Mouse (Mus musculus) CD4-positive, CD25-positive, alpha-beta regulatory T cell, adult 4 months (primary cell): ENCODE measurements around the gene Evl. TPM values are rescaled to one million over a fixed set of nuclear protein-coding genes. Genes with fewer than 3 reads are reported as not detected.

ENCODE experiments used
- ATAC-seq: one replicate; pipeline ENCODE4 v1.8.0; 2017
- polyA plus RNA-seq, 2 experiments: library from polyadenylated mRNA; unstranded; fragments of 100-300 nt; shearing (Covaris generic); gene quantifications; one replicate each; pipeline ENCODE4 v1.2.1; 2017

Evl gene
- polyA plus RNA-seq, 2 experiments from 2014 or later = 313 to 337 TPM

DNA sequence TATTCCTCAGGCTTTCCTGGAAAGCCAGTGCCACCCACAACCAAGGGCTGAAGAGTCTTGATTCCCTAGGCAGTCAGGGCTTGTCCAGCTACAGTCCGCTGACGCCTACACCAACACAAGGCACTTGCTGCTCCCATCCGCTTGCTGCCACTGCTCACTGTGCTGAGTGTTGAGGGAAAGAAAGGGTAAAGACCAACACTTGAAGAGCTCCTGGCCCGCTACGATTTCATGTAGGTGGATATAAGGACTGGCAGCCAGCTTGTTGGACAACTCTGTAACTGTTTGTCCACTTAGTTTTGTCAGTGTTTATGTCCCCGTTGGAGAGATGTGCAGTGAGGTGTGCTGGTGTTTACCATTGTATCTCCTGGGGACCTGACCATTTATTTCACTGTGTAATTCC, 38.3 kb downstream of the Evl start:
- no peak for ATAC-seq

DNA sequence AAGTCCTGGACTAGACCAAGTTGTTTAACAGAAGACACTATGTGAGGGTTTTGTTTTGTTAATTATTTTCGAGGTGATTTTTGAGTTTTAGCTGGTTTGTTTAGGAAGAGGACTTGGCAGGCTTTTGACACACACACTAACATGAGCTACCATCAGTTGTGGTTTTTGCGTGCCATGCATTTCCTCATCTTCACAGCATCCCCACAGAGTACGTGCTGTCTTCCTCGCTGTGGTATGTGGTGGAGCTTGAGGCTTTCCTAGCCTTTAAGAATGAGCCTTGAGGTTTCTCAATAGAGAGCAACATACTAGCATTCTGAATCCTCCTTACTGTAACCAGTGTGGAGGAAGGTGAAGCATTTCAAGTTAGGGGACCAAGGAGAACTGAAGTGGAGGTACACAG, 46.3 kb downstream of the Evl start:
- ATAC-seq = no peak

DNA sequence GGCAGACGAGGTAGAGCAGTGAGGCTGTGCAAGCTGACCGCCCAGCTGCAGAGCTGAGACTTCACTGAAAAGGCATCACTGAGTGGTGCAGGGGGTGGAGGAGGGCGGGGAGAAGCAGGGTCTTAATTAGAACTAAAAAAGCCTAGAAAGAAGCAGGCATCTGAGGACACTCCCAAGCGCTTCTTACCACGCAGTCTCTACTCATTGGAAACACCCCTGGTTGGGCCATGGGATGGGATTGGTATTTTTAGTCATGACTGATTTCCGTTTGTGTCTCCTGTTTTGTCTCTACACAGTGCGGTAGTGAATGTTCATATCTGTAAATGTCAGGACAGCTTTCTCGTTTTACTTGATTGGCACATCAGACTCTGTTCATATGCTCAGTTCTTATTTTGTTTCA, 46.8 kb downstream of the Evl start:
- ATAC-seq = no peak

DNA sequence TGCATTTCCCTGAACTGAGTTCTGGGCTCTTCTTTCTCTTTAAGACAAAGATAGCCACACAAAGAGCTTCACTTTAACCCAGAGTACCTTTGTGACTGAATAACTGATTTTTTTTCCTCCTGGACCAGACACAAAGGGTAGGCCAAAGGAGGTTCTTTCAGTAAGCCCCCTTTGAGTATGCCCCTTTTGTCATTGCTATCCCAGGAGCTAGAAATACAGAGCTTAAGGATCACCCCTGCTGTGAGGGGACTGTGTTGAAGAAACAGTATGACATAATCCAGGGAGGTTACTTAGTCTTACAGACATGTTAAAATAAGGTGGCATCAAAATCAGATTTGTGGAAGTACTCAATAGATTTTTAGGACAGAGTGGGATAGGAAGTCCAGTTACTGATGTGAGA, 50.0 kb downstream of the Evl start:
- no peak for ATAC-seq

DNA sequence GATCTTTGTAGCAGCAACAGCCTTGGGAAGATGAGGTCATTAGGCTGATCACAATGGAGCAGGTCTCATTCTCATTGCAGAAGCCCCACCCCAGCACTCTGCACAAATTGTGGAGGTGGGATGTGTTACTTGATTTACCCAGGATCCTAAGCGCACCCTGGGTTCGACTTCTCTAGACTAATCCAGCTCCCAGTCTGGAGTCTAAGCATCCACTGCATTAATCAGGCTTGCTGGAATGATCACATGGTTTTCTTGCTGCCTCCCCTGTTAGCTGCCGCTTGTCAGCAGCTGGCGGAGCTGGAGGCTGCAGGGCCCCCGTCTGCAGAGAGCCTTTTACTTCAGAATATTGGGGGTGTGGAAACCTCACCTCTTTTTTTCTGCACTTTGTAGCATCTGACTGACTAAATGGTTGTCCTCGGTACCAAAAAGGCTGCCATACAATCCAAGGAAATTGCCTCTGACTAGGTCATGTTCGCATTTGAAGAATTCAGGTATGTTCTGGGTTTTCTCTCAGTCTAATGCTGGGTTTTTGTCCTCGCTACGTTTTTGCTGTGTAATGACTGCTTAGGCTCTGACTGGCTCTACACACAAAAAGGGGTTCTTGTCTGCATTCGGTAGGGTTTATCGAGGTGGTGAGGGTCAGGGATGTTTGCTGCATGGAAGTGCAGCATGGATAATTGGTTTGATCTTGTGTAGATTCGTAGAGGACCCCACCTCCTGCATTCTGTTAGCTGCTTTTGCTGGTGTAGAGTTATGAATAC, 51.2 kb downstream of the Evl start:
- no peak for ATAC-seq

DNA sequence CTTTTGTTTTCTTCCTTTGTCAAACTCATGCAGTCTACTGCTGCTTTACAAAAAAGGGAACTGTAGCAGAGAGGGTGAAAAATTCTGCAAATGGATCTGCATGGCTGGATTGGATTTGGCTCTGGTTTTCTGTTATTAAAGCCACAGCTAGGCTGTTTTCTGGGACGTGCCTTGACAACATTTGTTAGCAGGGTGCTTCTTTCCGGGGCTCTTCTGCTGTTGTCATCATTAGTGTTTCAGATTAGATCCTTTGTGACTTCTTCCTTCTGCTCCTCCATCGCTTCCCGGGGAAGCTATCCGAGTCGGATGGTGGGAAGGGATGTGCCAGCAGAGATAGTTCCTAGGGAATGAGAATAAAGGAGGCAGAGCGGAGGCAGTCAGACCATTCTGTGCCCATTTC, 51.8 kb downstream of the Evl start:
- ATAC-seq = no peak

DNA sequence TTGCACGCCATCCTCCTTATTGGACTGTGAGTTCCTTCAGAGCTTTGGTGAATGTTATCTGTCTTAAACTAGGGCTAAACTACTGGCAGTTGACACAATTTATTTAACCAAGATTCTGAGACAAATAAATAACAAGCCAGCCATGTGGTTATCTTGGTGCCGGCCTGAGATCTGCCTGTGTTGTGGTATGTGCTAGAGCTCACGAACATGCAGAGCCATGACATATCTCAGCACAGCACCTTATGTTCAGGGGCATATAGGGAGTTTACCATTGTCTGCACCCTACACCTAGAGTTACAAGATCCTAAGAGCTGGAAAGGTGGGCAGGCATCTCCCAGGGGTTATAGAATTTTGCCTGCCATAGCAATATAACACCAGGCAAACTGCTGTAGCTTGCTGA, 54.9 kb downstream of the Evl start:
- ATAC-seq = no peak

DNA sequence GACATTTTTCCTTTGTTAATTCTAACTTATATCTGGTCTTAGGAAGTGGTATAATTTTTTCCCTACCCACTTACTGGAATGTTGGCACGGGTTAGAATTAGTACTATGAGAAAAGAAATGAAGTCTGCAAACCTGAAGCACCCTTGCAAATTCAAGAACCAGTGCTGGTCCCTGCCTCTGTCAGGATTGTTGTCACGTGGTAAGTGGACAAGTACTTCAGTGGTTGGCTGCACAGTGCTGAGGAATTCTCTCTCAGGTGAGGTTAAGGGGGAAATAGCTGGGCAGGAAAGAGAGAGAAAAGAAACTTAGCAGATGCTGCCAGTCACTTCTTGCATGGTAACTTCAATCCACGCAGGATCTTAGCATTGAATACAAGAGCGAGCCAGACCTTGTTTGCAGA, 55.7 kb downstream of the Evl start:
- ATAC-seq = no peak

DNA sequence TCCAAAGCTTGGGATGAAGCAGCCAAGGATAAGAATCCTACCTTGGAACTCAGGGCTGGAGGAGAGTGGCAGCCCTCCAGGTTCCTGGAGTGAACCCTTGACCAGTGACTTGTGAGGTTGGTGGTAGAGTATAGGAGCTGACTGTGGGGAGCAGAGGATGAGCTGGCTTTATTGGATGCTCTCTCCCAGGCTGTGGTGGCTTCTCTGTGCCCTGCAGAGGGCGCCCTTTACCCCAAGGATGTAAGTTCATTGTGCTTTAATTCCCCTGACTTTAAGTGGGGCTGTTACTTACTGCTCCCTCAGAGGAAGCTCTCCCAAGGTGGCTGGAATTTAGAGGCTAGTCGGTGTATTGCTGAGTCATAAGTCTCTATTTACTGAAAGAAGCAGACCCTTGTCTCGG, 58.6 kb downstream of the Evl start:
- peak; percentile 83 for ATAC-seq

DNA sequence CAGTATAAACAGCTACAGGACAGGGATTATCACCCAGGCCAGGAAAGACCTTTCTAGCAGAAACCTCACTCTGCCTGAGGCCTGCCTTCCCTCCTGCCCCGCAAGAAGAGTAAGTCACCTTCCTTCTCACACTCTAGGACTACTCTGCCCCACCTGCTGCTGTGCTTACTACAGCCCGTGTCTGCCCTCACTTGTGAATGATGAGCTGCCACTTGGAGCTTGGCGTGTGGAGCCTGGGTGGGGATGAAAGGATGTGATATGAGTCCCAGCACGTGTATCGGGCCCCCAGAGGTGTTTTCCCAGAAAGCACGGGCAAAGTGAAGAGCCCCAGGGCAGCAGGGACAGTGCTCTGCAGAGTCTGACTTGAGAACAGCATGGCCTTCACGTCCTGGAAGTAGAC, 63.0 kb downstream of the Evl start:
- ATAC-seq = no peak

DNA sequence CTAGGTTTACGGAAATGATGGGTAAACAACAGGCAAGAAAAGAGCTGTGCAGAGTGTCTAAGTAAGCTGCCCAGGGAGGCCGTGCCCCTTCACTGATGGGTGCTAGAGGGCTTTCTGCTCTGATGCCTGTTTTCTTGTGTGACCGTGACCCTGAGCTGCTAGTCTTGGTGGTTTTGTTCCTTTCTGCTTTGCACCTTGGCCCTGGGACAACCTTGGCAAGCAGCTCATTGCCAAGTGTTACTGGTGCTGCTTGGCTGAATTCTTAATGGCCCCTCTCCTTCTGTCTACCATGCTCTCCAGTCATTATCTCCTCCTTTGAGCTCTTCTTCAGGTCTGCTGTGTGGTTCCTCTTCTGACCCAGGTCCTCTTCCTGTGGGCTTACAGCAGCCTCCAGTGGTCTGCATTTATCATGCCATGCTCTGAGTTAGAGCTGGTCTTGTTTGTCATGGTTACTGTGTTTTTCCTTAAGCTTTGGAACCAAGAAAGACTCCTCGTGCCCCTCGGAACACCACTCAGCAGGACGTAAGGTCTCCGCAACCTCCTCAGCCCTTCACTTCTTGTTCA, 65.4 kb downstream of the Evl start:
- ATAC-seq = no peak

DNA sequence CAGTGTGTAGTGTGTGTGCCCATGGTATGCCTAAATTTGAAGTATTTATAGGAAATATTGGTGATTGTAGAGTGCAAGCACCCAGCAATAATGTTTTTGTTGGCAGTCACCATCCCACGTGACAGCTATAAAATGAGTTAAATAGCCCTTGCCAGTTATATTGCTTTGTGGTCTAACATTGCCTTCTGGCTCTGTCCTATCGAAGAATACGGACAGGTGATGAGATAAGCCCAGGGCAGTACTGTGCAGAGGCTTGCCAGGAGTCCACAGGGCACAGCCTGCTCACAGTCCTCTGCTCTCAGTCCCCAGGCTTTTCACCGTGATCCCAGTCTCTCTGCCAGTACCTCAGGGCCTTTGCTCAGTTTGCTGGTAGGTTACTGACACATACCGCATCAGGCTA, 67.9 kb downstream of the Evl start:
- ATAC-seq = no peak

DNA sequence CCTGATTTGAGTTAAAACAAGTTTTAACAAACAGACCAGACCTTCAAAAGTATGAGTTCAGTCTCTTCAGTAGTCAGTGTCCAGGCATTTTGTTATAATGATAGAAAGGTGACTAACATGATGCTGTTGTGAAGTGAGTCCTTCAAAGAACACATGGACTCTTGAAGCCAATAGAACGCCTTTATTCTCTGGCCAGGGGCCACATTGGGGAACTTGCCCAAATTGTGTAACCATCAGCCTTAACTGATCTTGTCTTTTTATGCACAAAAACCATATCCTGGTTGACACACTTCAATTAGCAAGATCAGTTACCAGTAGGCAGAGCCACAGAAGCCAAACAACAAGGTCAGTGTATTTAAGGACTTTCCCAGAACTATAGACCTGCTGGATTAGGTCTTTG, 75.0 kb downstream of the Evl start:
- ATAC-seq = no peak

DNA sequence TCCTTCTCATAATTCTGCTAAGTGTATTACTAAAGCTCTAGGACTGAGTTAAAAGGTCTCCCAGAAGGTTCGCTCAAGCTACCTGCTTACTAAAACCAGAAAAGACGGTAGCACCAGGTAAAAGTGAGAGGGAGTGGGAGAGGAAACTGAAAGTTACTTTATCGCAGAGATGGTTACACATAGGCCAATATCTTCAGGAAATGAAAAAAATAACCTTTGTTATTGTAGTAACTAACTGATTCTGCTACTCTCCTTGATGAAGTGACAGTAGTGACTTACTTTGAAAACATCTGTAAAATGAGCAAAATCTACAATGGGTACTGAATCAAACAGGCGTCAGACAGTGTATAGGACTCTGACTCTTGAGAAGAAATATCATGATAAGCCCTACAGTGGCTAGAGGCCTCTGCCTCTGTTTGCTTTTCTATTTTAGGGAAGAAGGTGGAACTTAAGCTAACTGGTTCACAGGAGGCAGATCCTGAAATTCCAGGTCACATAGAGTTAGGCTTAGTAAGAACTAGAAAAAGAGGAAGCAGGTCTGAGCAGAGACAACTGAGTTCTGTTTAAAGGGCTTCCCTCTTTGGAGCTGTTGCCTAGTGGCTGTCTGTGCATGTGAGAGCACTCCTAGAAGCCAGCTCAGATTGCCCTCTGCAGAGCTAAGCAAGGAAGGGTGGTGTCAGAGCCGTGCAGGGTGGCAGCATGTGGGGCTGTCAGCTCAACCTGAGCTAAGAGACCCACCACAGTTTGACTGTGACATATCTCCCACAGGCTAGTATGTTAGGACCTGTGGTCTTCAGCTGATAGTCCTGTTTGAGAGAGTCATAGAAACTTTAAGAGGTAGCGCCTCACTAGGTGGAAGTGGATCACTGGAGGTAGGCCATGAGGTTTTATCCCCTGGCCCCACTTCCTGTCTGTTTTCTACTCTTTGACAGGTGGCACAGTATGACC, 76.5 kb downstream of the Evl start:
- peak; percentile 59 for ATAC-seq

DNA sequence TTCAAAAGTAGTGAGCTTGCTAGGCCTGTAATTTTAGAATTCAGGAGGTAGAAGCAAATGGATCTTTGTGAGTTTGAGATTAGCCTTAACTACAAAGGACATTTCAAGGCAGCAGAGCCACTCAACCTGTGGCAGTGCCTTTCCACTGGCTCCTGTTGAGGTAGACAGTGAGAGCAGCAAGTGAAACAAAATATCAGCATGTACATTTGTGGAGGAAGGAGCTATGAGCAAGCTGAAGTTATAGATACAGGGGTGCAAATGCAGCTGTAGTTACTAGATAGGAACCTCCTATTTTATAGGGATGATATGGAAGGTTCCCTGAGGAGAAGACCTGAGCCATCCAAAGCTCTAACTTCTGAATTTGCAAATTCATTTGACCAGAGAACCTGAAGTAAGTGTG, 78.0 kb downstream of the Evl start:
- ATAC-seq = no peak

DNA sequence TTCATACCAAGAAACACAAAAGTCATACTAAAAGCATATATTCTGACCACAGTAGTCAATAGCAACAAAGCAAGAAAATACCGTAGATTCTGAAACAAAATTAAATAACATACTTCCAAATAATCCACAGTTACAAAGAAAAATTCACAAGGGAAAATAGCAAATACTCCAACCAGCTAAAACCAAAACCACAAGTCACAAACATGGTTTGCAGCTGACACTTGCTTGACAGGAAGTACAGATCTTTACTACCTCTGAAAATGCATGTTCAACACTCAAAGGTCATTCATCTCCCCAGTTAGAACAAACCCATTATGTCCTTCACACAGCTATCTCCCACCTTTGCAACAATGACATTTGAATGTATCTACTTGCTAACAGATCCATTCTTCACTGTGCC, 79.5 kb downstream of the Evl start:
- peak; percentile 28 for ATAC-seq

DNA sequence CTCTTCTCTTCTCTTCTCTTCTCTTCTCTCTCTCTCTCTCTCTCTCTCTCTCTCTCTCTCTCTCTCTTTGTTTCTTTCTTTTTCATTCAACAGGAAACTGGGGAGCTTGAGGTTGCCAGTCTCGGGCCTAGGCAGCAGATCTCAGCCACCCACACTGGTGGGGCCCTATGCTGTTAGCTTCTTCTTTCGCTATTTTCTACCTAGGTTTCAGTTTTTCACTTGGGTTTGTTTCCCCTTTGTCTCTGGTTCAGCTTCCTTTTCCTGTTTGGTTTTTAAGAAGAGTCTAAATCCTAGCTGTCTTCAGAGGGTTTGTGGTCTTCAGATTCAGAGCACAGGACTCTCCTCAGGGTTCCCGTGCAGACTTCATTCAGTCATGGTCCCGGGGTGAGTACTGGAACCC, 81.0 kb downstream of the Evl start:
- peak; percentile 62 for ATAC-seq

DNA sequence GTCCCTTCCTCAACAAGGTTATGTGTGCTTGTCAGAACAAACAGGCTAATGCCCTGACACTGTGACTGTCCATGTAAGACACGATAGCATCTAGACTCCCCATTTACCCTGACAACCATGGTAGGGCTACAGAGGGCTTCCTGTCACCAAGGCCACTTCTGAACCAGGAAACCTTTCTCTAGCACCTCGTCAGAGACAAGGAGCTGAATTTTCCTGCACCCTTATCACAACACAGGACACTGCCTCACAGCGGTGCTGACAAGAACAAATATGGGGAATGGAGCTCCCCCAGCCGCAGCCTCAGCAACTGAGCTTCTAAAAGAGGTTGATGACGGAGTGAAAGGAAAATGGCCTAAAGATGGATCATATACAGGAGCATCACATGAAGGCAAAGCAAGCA, 82.9 kb downstream of the Evl start:
- ATAC-seq = no peak

DNA sequence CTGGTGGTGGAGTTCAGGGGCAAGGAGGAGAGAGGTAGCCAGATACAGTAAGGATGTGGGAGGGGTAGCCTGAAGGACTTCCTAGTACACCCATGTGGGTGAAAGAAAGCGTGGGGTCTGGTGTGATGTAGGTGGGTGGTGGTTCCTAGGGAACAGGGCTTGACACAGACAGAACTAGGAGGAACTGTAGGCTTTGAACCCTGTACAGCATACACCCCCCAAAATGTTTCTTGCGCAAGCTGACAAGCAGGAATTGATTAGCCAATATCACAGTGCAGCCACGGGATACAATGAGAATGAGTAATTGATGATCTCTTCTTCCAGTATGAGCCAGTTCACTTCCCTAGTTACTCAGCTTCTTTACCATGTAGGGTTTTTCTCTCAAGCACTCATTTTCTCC, 84.6 kb downstream of the Evl start:
- ATAC-seq = no peak

DNA sequence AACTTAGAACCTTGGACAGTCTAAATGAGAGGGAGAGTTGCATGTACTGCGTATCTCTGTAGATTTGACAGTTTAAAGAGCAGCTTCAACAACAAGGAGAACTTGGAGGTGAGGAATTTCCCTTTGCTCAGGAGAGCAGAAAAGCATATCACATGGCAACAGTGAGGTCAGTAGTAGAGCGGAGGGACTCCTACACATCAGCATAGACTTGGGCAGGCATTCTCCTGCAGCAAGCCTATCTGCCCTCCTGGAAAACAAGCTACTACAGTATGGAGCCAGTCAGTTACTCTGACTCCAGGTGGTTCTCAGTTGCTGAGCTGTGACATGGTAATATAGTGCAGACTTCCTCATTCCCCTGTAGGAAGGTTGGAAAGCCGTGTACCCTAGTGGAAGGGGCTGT, 87.5 kb downstream of the Evl start:
- ATAC-seq = no peak

DNA sequence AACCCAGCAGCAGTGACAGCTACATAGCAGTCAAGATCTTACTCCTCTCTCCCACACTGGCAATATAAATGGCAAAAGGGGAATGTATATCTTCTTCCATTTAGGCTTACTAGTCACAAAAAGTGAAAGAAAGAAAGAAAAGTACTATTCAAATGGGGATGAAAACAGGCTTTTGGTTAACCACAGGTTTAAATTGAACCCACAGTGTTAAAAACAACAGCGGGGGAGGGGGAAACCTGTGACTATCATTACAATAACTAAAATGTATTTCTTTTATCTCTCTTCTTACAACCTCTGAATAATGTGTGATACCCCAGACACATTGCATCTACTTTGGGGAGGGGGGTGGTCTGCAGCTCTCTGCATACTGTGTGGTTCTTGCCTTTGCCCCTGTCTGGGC, 91.7 kb downstream of the Evl start:
- peak; percentile 82 for ATAC-seq

DNA sequence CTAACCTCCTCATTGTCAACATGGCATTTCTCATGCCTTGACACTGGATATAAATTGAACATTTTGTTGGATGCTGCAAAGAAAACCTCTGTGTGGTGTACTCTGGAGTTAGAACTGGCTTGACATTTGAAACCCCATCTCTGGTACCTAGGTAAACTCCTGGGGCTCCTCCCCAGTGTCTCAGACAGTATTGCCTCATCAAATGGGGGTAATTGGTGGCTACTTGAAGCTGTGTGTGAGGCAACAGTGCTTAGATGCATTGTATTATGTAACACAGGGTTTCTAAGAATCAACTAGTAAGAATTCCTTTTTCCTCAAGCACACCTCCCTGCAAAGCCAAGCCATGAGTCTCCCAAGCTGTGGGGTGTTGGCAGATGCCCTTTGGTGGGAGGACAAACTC, 93.3 kb downstream of the Evl start:
- no peak for ATAC-seq

DNA sequence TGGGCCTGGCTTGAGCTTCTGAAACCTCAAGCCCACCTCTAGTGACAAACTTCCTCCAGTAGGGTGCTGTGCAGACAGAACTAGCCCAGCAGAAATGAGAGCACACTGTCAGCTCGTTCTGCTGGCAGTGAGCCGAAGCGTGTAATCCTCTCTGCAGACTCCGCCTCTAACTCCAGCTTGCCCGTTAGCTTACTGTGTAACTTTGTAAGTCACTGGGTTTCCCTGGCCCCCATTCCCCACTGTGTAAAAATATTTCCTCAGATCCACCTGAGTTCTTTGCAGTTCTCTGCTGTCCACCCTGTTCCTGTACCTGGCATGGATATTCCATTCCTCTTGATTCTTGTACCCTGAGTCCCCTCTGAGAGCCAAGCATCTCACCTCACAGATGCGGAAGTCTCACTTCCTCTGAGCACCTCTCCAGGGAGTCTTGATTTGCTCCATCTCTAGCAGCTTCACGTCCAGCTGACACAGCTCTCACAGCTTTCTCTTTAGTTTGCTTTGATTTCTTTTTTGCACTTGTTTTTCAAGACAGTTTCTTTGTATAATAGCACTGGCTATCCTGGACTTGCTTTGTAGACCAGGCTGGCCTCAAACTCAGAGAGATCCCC, 96.6 kb downstream of the Evl start:
- ATAC-seq = no peak
